Mouse (Mus musculus) embryonic facial prominence, embryonic 15.5 days (tissue): Measurements from ENCODE around the gene Sos2. TPM values are rescaled to one million over a fixed set of nuclear protein-coding genes. Genes with fewer than 3 reads are reported as not detected.
"Not testable (repeated sequence)": the region's sequence is repeated elsewhere in the genome, so short reads cannot be mapped to it uniquely, and the experiment has no call there.

Source experiments
- ATAC-seq: fragments of 200-750 bp; cut with Nextera tagmentation; 2 replicates; pipeline ENCODE4 v1.8.0; 2017; ENCODE audit warnings: low read depth, moderate TSS enrichment; ENCODE audit not compliant: insufficient number of reproducible peaks, low FRiP score, low TSS enrichment
- H3K27ac ChIP-seq: fragments of 300-500 bp; sonication (generic); replicated peaks from 2 replicates; pipeline ENCODE4 v1.5.1; 2015; ENCODE audit warnings: mild to moderate bottlenecking, inconsistent platforms
- H3K27me3 ChIP-seq: fragments of 300-500 bp; sonication (generic); 2 replicates; pipeline ENCODE4 v1.6.1; 2015; ENCODE audit warnings: inconsistent platforms
- H3K36me3 ChIP-seq: fragments of 300-500 bp; sonication (generic); 2 replicates; pipeline ENCODE4 v1.6.1; 2015; ENCODE audit warnings: mild to moderate bottlenecking, inconsistent platforms
- H3K4me1 ChIP-seq: fragments of 300-500 bp; sonication (generic); 2 replicates; pipeline ENCODE4 v1.6.1; 2015; ENCODE audit warnings: inconsistent platforms
- H3K4me2 ChIP-seq: fragments of 300-500 bp; sonication (generic); replicated peaks from 2 replicates; pipeline ENCODE4 v1.6.1; 2015; ENCODE audit warnings: mild to moderate bottlenecking, inconsistent platforms
- H3K4me3 ChIP-seq: fragments of 300-500 bp; sonication (generic); replicated peaks from 2 replicates; pipeline ENCODE4 v1.5.1; 2015; ENCODE audit warnings: mild to moderate bottlenecking, inconsistent platforms
- H3K9ac ChIP-seq: fragments of 300-500 bp; sonication (generic); 2 replicates; pipeline ENCODE4 v1.6.1; 2015; ENCODE audit warnings: inconsistent platforms
- H3K9me3 ChIP-seq: fragments of 300-500 bp; sonication (generic); replicated peaks from 2 replicates; pipeline ENCODE4 v1.6.1; 2016; ENCODE audit warnings: inconsistent platforms
- WGBS: fragments of 180-500 bp; shearing (Covaris S2); methylation state at CpG from one replicate; pipeline ENCODE4 v1.1.7; 2015; 5-methylcytosine and 5-hydroxymethylcytosine counted together
- polyA plus RNA-seq: library from polyadenylated mRNA; unstranded; fragments of >200 nt; fragmentation: Nextera tagmentation; extraction: Ambion mirVana; gene quantifications from 2 replicates; pipeline ENCODE4 v1.2.1, GENCODE M21; 2015

Gene Sos2
- polyA plus RNA-seq, 1 experiment from 2014 or later, result 10.7 TPM

DNA sequence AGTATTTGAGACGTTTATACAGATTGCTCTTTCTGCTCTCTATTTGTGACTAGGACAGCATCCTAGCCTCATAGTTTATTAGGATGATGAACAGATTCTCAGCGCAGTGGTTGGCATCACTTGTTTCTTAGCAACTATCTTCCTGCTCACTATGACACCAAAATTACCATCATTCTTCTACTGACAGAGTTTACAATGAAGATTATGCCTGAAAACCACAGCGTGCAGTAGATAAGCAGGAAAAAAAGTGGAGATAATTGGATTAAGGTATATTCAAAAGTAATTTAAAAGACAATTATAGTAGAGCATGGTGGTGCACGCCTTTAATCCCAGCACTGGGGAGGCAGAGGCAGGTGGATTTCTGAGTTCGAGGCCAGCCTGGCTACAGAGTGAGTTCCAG lies 88.5 kb downstream of the Sos2 start:
- no peaks in the 10 kb centered on the region for H3K27me3 ChIP-seq
- no peaks in the 10 kb centered on the region for H3K4me1 ChIP-seq
- no peak overlapping the region for H3K27ac ChIP-seq
- no peak for ATAC-seq
- H3K9ac ChIP-seq, result no peak overlapping the region
- peaks cover 32% of the 10 kb centered on the region for H3K36me3 ChIP-seq
- no peak overlapping the region for H3K4me2 ChIP-seq
- H3K4me3 ChIP-seq, result no peak overlapping the region
- WGBS, result 91% methylated on average over 5 of the region's 5 CpGs
- no peaks in the 10 kb centered on the region for H3K9me3 ChIP-seq

DNA sequence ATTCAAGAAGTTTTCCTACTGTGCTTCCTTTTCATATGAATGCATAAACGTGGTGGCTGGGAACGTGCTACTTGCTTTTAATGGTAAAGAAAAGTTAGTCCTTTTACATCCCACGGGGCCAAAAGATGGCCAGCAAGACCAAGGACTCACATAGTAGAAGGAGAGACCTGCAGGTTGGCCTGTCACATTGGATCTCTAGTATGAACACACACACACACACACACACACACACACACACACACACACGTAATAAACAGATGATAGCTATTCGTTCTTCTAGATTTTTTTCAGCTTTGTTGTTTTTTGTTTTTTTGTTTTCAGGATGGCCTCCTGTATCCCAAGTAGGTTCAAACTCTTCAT lies 98.4 kb downstream of the Sos2 start:
- H3K36me3 ChIP-seq, result peaks cover 41% of the 10 kb centered on the region
- peak overlapping the region; percentile 75; the same call in 1 of the 2 replicates for H3K9ac ChIP-seq
- peak overlapping the region; percentile 83 for H3K27ac ChIP-seq
- no peaks in the 10 kb centered on the region for H3K4me1 ChIP-seq
- H3K27me3 ChIP-seq, result no peaks in the 10 kb centered on the region
- peak overlapping the region; percentile 83 for H3K4me3 ChIP-seq
- H3K4me2 ChIP-seq, result peak overlapping the region; percentile 60
- WGBS, result 38% methylated on average over 5 of the region's 5 CpGs
- H3K9me3 ChIP-seq, result no peaks in the 10 kb centered on the region
- ATAC-seq, result no peak

DNA sequence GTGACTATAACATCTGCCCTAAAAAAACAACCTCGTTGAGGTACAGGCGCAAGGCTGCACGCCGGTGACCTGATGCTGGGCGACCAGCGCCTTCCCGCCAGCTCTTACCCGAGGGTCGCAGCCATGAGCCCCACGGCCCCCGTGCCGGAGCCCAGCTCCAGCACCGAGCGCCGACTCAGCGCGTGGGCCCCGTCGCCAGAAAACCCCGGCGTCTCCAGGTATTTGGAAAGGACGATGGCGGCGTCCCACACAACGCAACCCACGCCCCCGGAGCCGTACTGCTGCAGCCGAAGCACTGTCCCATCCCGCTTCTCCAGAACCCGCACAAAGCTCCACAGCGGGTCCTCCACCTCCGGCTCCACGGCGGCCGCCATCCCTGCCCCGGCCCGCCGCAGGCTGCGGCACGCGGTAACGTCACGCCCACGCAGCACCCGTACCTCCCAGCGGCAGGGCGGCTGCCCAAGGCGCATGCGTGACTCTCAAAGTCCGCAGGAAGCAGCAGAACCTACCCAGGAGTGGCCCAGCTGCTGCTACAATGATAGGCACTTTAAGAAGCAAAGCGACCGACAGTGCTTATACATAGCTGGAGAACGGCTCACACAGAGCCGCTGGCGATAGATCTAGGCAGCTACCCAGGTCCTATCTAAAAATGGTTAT lies 98.9 kb downstream of the Sos2 start, which contains the start of gene Vcpkmt:
Vcpkmt (minus strand) TSS at position 416 of the 657 bp plus-strand sequence.
- H3K36me3 ChIP-seq, result peaks cover 43% of the 10 kb centered on the region
- no peaks in the 10 kb centered on the region for H3K4me1 ChIP-seq
- peak within 1 kb of the TSS; percentile 60 for H3K4me2 ChIP-seq
- no peaks in the 10 kb centered on the region for H3K27me3 ChIP-seq
- H3K4me3 ChIP-seq, result peak within 1 kb of the TSS; percentile 83
- H3K9ac ChIP-seq, result peak within 1 kb of the TSS; percentile 75
- under 1% methylated on average over 56 of the region's 56 CpGs for WGBS
- ATAC-seq, result peak; percentile 94
- no peaks in the 10 kb centered on the region for H3K9me3 ChIP-seq
- peak within 1 kb of the TSS; percentile 83 for H3K27ac ChIP-seq

DNA sequence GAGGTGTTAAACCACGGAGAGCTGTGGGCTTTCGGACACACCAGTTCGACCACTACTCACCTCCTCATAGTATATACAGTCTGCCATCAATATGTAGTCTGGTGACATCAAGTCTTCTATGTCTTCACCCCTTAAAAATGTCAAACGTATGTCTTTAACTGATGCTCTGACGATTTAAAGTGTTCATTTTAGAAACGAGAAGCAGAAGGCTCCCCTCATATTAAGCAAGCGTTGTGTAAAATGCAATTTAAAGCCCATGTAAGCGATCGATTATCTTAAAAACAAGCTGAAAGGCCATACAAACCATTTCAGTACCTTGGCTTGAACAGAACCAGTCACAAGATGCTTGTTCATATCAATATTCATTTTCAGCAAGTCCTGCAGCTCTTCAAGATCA lies 99.4 kb downstream of the Sos2 start:
- H3K9ac ChIP-seq, result peak overlapping the region; percentile 75
- H3K9me3 ChIP-seq, result no peaks in the 10 kb centered on the region
- peak overlapping the region; percentile 83 for H3K27ac ChIP-seq
- H3K36me3 ChIP-seq, result peaks cover 46% of the 10 kb centered on the region
- H3K4me2 ChIP-seq, result peak overlapping the region; percentile 60
- 22% methylated on average over 9 of the region's 9 CpGs for WGBS
- no peak for ATAC-seq
- no peaks in the 10 kb centered on the region for H3K4me1 ChIP-seq
- peak overlapping the region; percentile 83 for H3K4me3 ChIP-seq
- no peaks in the 10 kb centered on the region for H3K27me3 ChIP-seq

DNA sequence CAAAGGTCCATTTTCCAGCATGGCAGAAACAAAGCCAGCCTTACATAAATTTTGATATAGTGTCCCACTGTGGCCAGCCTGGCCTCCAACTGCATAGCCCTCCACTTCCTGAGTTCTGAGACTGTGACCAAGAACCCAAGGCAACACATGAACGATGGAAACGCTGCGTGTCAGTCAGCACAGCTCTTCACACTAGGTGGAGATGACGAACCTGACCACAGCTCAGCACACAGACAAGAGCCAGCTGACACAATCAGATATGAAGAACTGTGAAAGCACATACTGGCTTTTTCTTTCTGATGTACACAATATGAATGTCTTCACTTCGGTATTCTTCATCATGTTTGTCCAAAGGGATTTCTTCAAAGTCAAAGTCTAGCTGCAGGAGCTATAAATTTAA lies 102.0 kb downstream of the Sos2 start:
- 90% methylated on average over 5 of the region's 5 CpGs for WGBS
- H3K4me2 ChIP-seq, result no peak overlapping the region
- no peaks in the 10 kb centered on the region for H3K9me3 ChIP-seq
- H3K4me1 ChIP-seq, result 0 out of 2 replicates have a peak, but pooled peaks cover 10% of the 10 kb centered on the region
- ATAC-seq, result no peak
- no peak overlapping the region for H3K27ac ChIP-seq
- H3K36me3 ChIP-seq, result peaks cover 43% of the 10 kb centered on the region
- H3K9ac ChIP-seq, result no peak overlapping the region
- no peak overlapping the region for H3K4me3 ChIP-seq
- no peaks in the 10 kb centered on the region for H3K27me3 ChIP-seq

DNA sequence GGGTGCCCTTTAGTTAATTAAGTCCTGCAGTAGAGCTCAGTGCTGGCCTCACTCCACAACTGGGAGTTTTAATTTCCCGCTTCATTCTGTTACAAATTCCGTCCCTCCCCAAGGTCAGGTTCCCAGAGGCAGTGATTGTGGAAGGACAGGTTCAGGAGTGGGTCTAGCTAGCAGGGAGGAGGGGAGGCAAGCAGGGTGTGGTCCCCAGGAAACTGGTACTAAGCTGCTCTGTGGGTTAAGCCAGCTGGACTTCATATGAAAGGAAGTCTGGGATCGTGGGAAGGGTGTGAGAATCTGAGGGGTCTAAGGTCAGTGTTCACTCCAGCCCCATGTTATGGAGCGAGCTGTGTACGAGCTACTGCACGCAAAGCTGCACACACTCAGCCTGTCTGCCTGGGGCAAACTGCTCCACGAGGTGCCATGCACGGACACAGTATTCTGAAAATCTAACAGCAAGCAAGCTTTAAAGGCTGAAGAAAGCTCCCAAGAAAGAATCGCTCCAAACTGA lies 105.5 kb downstream of the Sos2 start:
- H3K9ac ChIP-seq, result no peak overlapping the region
- no peak overlapping the region for H3K4me2 ChIP-seq
- H3K27me3 ChIP-seq, result no peaks in the 10 kb centered on the region
- no peak overlapping the region for H3K27ac ChIP-seq
- no peaks in the 10 kb centered on the region for H3K9me3 ChIP-seq
- peaks cover 40% of the 10 kb centered on the region for H3K36me3 ChIP-seq
- ATAC-seq, result no peak
- peaks cover 22% of the 10 kb centered on the region for H3K4me1 ChIP-seq
- 63% methylated on average over 9 of the region's 9 CpGs for WGBS
- H3K4me3 ChIP-seq, result no peak overlapping the region

DNA sequence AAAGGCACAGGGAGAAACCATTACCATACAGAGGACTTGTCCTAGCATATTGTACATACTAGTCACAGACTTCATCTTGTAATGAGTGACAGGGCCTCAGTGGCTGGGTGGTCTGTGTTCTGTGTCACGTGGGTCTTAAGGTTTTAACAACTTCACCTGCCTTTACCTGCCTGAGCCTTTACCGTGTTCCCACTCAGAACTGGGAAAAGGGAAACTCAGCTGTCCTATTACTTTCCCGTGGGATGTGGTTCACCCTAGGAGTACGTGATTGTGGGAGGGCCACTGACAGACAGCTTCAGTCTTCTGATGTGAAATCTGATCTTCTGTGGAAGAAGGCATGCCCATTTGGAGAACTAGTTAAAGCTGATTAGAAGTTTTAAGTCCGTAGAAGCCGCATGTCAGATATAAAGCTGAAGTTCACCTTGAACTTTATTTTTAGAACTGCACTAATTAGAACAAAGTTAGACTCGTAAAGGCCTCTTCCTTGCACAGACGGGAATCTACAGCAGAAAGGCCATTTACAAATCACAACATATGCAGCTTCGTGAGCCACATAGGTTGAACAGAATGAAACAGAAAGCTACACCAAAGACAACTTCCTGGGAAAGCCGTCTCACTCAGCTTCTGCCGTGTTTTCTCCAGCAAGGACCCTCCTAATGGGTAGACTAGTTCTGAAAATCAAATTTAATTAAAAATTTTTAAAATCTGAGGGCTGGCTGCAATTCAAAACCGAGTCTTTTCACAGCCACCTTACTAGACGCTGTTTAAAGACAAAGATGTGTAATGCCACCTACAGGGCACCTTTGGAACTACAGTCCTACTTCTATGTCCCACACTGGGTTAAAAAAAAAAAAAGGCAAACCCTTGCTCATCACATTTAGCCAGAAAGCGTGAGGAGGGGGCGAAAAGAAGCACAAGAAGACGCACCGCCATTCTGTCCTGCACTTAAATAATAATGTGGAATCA lies 107.5 kb downstream of the Sos2 start:
- WGBS, result 12% methylated on average over 17 of the region's 17 CpGs
- Histone ChIP-seq H3K9me3 (no peaks in the 10 kb centered on the region), H3K4me2 (peak overlapping the region; percentile 49), H3K4me1 (peaks cover 22% of the 10 kb centered on the region), H3K27ac (peak overlapping the region; percentile 79), H3K27me3 (no peaks in the 10 kb centered on the region), H3K36me3 (peaks cover 32% of the 10 kb centered on the region), H3K9ac (no peak overlapping the region), H3K4me3 (peak overlapping the region; percentile 40)
- ATAC-seq, result peak; percentile 64

DNA sequence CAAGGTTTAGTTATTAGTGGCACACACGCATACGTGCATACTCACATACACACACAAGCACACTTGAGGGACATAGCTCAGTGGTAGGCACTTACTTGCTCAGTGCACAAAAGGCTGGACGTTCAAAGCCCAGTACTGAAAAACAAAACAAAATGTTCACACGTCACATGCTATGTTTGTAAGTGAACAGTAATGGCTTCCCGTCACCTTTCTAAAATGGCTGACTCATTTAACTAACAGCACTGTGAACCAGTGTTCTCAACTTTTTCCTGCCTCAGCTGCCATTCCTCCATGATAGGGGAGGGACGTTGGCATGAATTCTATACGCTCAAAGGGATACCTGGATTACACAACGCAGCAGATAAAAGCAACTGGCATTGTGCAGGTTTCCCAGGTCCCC lies 108.4 kb downstream of the Sos2 start:
- H3K36me3 ChIP-seq, result peaks cover 25% of the 10 kb centered on the region
- WGBS, result 84% methylated on average over 8 of the region's 8 CpGs
- no peak overlapping the region for H3K9ac ChIP-seq
- H3K4me1 ChIP-seq, result peaks cover 22% of the 10 kb centered on the region
- no peaks in the 10 kb centered on the region for H3K27me3 ChIP-seq
- ATAC-seq, result no peak
- H3K4me3 ChIP-seq, result no peak overlapping the region
- no peaks in the 10 kb centered on the region for H3K9me3 ChIP-seq
- peak overlapping the region; percentile 79 for H3K27ac ChIP-seq
- H3K4me2 ChIP-seq, result no peak overlapping the region

DNA sequence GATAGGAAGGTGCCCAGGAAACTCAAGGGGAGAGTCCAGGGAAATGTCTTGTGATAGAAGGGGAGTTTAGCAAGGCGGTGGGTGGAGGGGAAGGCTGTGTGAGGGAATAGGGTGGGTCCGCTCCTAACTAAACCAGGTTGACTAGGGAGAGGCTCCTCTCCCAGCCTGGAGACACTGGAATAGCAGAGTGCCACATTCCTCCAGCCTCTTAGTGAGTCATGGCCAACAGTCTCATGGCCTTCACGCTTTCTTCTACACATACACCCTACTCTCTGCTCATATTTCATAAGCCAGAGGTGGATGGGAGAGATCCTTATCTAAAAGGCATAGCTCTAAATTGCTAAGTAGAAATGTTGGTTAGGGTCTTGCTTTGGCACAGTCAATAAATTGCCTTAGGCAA lies 111.7 kb downstream of the Sos2 start:
- Histone ChIP-seq H3K27me3 (no peaks in the 10 kb centered on the region), H3K27ac (no peak overlapping the region), H3K4me1 (peaks cover 15% of the 10 kb centered on the region), H3K9ac (no peak overlapping the region), H3K4me3 (no peak overlapping the region), H3K4me2 (no peak overlapping the region), H3K36me3 (no peaks in the 10 kb centered on the region), H3K9me3 (no peaks in the 10 kb centered on the region)
- ATAC-seq, result no peak
- 86% methylated on average over 3 of the region's 3 CpGs for WGBS

DNA sequence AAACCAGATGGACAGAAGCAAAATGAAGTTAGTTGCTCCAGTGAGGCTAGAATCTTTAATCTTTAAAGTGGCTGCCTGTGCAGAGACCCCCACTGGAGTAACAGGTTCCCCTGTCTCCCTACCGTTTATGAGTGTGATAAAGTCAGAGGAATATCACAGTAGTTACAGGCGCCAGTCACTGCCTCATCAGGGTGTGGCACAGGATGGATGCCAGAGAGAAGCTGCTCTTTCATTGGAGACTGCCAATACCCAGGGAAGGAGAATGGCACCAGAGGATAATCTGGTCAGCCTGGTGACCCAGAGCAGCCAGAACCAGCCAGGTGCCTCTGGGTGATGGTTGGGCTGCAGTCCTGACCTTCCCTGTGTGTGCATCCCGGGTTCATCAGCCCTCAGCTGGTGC lies 113.4 kb downstream of the Sos2 start:
- H3K27ac ChIP-seq, result no peak overlapping the region
- ATAC-seq, result no peak
- no peaks in the 10 kb centered on the region for H3K36me3 ChIP-seq
- no peak overlapping the region for H3K9ac ChIP-seq
- H3K9me3 ChIP-seq, result no peaks in the 10 kb centered on the region
- no peak overlapping the region for H3K4me3 ChIP-seq
- no peaks in the 10 kb centered on the region for H3K4me1 ChIP-seq
- no peaks in the 10 kb centered on the region for H3K27me3 ChIP-seq
- no peak overlapping the region for H3K4me2 ChIP-seq
- WGBS, result 50% methylated on average over 3 of the region's 3 CpGs

DNA sequence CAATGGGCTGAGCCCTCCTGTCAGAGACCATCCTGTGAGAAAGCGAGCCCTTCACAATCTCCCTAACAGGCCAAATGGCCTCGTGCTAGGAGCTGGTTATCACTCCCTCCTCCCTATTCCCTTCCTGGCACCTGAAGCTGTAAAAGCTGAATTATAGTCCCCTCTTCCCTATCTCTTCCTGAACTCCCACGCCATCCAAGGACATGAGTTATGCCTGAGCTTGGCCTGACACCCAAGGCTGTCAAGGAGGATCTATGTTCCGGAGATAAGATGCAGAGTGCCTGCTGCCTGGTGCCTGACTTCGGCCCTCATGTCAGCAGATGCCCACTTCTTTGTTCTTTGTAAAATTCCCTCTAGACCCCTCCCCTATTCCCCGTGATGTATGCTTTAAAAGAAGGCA lies 120.6 kb downstream of the Sos2 start:
- not testable (repeated sequence) for H3K4me2 ChIP-seq, H3K9me3 ChIP-seq, H3K9ac ChIP-seq, H3K4me3 ChIP-seq, H3K27ac ChIP-seq, H3K4me1 ChIP-seq, H3K36me3 ChIP-seq, ATAC-seq, H3K27me3 ChIP-seq
- 87% methylated on average over 6 of the region's 6 CpGs for WGBS
